Mouse (Mus musculus): Measurements from ENCODE around the gene Aldh5a1. TPM values are rescaled to one million over a fixed set of nuclear protein-coding genes. Genes with fewer than 3 reads are reported as not detected.
"Not testable (repeated sequence)": the region's sequence is repeated elsewhere in the genome, so short reads cannot be mapped to it uniquely, and the experiment has no call there.

Gene Aldh5a1
- 0.12 TPM in 1 of 2 replicates, not detected in the other for total RNA-seq (2017)

DNA sequence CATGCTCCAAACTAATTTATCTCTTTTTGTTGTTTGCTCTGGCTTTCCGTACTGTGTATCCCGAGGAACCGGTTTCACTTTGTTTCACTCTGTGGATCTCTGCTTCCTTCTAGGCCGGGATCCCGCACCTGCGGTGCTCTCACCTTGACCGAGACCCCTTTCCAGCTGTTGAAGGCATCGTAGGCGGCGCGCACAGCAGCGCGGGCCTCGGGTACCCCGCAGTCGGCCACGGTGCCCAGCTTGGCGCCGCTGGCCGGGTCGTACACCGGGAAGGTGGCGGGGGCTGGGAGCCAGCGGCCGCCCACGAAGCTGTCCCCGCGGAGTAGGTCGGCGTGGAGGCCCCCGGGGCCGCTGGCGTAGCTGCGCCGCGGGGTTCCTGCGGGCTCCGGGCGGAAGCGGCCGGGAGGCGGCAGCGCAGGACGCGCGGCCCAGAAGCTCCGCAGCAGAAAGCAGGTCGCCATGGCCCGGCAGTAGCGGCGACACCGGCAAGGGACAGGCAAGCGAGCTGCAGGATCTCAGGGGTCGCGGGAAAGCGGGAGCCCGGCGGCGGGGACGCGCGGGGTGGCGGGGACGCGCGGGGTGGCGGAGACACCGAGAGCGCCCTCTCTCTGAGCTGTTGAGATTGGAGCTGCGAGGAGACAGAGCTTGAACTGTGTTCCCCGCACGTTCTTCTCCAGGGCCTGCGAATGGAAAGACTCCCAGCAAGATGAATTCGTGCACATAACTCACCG, at the start of gene Aldh5a1:
Gene Aldh5a1, minus strand, starts transcription at position 554 of the 731 bp plus-strand sequence.
- 0 out of 2 replicates have a peak, but pooled peaks have one; percentile 21 for ATAC-seq (ENCODE audit: extremely low read depth, insufficient number of reproducible peaks, low FRiP score, poor library complexity, severe bottlenecking)

DNA sequence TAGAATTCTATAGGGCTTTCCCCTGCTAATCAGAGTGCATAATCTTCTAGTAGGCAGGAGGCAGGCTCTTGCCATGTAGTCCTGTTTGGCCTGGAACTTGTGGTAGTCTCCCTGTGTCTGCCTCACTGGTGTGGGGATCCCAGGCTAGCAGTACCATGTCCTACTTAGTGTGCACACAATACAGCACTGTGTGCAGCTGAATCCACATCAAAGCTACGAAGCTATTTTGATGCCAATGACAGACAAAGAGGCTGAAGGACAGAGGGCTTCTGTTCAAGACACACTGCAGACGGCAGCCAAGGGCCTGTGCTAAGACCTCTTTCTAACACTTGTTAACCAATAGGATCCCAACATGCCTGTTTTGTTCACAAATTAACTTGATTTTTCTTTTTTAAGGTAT, 48.0 kb upstream of the Aldh5a1 start:
- no peak for ATAC-seq (ENCODE audit: extremely low read depth, insufficient number of reproducible peaks, low FRiP score, poor library complexity, severe bottlenecking)

DNA sequence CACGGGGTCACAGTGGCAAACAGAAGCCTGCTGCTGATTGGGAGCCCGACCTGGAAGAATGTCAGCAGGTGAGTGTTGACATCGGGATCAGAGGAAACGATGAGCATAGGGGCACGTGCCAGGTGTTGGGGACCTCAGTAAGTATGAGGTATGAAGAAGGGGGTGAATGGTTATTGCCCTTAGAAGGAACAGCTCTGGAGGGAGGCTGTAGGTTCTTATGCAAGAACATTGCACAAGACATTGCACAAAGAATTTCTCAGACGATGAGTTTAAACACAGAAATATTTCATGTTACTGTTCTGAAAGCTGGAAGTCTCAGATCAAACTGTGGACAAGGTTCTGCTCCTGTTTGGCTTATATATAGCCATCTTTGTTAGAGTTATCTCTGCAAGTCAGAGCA, 43.6 kb upstream of the Aldh5a1 start:
- peak; percentile 27; the same call in 1 of the 2 replicates for ATAC-seq (ENCODE audit: extremely low read depth, insufficient number of reproducible peaks, low FRiP score, poor library complexity, severe bottlenecking)

DNA sequence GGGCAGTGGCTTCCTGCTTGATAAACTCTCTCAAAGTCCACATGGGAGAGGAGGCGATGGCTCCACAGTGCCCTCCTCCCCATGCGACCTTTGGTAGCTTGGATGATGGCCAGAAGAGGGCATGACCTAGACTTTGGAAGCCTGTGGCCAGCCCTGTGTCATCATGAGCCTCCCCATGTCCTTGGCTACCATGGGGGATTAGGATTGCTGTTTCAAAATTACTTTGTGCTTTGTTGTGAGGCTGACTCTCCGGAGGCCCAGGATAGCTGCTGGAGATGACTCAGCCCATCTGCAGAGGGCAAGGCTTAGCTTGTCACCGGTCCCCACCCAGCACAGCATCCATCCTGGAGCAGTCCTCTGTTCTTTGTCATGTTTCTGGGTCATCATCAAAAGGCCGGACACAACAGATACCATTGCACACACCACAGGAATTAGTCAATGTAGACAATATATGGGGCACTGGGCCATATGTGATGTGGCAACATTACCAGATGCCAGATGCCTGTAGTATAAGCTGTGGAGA, 40.4 kb upstream of the Aldh5a1 start:
- no peak for ATAC-seq (ENCODE audit: extremely low read depth, insufficient number of reproducible peaks, low FRiP score, poor library complexity, severe bottlenecking)

DNA sequence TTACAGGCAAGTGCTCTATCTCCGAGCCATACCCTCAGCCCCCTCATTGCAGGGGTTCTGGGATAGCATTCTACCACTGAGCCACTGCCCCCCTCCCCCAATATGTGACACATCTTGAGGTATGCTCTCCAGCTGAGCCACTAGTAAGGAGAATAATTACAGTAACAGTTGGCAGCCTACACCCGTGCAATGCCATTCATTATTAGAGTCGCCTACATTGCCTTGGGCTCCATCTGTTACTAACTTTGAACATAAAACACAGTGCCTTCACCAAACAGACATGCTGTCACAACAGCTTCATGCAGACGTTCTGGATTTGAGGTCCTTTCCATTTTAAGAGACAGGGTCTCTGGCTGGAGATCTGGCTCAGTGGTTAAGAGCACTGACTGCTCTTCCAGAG, 38.9 kb upstream of the Aldh5a1 start:
- no peak for ATAC-seq (ENCODE audit: extremely low read depth, insufficient number of reproducible peaks, low FRiP score, poor library complexity, severe bottlenecking)

DNA sequence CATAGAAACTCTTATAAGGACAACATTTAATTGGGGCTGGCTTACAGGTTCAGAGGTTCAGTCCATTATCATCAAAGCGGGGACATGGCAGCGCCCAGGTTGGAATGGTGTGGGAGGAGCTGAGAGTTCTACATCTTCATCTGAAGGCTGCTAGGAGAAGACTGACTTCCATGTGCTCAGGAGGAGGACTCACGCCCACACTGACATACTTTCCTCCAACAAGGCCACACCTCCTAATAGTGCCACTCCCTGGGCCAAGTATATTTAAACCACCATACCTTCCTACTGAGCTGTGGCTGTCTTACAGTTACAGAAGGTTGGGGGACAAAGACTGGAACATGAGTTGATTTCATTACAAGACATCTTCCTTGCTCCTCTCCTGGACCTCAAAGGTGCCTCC, 34.3 kb upstream of the Aldh5a1 start:
- not testable (repeated sequence) for ATAC-seq (ENCODE audit: extremely low read depth, insufficient number of reproducible peaks, low FRiP score, poor library complexity, severe bottlenecking)

DNA sequence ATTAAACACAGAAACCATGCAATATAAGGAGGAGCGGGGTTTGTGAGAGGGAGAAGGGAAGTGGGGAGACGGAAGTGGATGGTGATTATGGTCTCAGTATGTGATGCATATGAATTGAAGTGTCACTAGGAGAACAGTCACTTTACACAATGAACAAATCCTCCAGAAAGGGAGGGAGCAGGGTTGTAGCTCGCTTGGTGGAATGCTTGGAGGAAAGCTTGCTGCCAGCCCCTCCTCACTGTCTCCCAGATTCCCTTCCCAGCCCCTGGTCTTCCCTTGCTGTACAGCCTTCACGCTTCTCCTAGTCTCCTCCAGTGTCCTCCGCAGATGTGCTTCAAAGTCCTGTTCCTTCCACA, 28.4 kb upstream of the Aldh5a1 start:
- no peak for ATAC-seq (ENCODE audit: extremely low read depth, insufficient number of reproducible peaks, low FRiP score, poor library complexity, severe bottlenecking)

DNA sequence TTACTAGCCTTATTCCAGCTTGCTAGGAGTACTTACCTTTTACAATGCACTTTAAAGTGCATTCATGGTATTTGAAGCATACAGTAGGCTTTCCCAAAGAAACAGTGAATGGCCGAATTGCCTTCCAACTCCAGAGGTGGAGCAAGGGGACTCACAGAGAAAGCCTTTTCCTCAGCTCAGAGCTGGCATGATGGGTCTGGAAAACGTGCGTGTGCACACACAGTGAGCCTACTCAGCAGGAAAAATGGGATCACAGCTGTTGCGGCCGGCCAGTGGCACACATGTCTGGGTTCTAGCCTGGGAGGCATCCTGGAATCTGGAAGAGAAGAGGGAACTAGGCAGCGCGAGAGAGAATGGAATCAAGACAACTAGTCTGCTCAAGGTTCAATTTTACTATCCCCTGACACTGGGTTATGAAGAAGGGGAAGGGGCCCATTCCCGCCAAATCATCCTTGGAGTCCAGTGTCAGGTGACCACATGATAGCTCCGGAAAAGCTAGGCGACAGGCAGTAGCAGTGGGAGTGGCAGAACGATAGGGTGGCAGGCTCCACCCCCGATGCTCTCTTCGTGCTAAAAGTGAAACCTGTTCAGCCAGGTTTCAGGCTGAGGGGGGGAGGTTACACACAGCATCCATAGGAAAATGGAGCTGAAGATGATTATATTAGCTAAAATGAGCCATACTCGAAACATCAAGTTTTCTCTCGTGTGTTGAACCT, 27.8 kb upstream of the Aldh5a1 start:
- ATAC-seq (ENCODE audit: extremely low read depth, insufficient number of reproducible peaks, low FRiP score, poor library complexity, severe bottlenecking), result no peak

DNA sequence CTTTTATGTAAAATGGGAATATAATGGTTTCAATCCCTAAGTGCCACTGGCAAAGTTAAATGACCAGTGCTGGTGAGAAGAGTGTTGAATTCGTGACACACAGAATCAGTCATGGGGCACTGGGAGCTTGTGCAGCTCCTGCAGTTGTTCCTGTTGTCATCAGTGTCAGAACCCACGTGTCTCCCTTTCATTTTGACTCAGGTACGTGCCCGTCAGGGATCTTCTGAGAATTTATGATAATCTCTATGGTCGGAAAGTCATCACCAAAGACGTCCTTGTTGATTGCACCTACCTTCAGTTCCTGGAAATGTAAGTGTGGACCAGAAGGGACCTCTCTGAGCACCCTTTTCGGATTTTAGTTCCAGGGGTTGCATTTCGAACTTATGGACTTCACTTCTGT, 24.7 kb upstream of the Aldh5a1 start:
- no peak for ATAC-seq (ENCODE audit: extremely low read depth, insufficient number of reproducible peaks, low FRiP score, poor library complexity, severe bottlenecking)

DNA sequence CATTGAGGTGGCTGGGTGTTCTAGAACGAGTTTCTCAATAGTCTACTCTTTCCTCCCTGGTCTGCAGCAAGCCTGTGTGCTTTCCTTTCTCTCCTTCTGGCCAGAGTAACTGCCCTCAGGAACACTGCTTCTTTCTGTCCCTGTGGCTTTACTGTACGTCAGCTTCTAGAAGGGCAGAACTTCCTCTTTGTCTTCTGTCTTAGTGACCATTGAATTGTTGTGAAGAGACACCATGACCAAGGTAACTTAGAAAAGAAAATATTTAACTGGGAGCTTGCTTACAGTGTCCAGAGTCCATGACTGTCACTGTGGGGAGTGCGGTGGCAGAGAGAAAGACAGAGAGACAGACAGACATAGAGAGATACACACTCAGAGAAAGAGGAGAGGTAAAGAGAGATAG, 22.6 kb upstream of the Aldh5a1 start:
- no peak for ATAC-seq (ENCODE audit: extremely low read depth, insufficient number of reproducible peaks, low FRiP score, poor library complexity, severe bottlenecking)

DNA sequence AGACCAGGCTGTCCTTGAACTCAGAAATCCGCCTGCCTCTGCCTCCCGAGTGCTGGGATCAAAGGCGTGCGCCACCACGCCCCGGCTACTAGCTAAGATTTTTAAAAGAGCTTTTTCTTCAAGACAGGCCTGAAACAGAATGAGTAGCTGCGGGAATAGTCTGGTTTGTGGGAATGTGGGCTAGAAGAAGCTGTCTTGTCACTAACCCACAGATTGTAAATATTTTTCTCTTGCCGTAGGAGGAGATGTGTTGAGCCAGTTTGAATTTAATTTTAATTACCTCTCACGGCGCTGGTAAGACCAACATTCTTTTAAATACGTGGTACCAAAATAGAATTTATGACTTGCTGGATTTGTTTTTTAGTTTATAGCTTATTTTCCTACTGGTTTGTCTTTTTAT, 21.2 kb upstream of the Aldh5a1 start:
- no peak for ATAC-seq (ENCODE audit: extremely low read depth, insufficient number of reproducible peaks, low FRiP score, poor library complexity, severe bottlenecking)

DNA sequence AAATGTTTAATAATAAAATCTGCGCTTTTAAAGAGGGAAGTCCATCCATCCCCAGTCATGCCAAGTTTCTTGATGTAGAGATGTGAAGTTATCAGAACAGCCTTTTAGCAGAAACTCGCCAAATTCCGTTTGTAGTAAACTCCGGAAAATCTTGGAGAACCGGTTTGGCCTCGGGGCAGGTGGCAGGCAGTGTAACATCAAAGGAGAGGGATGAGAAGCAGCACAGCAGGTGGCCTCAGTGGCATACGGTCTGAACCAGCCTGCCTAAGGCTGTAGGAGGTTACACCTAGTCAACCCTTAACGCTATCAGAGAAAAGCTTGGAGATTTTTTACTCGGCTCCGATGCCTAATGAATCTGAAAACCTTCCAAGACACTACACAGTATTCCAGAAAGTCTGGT, 18.0 kb upstream of the Aldh5a1 start:
- no peak for ATAC-seq (ENCODE audit: extremely low read depth, insufficient number of reproducible peaks, low FRiP score, poor library complexity, severe bottlenecking)

DNA sequence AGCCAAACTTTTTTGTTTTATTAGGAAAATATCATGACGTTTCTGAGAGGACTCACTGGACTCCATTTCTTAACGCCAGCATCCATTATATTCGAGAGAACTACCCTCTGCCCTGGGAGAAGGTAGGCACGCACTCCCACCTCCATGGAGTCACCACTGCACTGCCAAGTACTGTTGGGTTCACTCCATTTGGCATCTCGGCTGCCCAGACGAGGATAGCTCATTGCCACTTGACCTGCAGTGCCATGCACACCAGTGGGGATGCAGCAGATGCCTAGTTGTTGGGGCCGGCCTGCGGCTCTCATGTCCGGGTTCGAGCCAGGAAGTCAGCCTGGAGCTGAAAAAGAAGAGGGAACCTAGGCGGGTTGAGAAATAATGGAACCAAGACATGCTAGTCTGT, 17.6 kb upstream of the Aldh5a1 start:
- ATAC-seq (ENCODE audit: extremely low read depth, insufficient number of reproducible peaks, low FRiP score, poor library complexity, severe bottlenecking), result no peak

DNA sequence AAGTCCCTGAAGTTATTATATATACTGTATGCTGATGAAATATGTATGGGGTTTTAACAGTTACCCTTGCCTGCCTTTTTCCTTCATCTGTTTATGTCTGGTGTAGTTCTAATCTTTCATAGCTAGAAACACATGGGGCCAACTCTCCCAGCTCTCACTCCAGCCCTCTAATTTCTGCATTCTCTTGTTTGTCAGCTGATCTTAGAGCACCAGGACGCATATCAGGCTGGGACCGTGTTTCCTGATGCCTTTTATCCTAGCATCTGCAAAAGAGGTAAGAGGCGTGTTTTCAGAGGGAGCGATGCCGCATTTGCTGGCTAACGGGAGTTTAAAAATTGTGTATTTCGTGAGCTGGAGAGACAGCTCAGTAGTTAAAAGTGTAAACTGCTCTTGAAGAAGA, 15.2 kb upstream of the Aldh5a1 start:
- ATAC-seq (ENCODE audit: extremely low read depth, insufficient number of reproducible peaks, low FRiP score, poor library complexity, severe bottlenecking), result no peak

DNA sequence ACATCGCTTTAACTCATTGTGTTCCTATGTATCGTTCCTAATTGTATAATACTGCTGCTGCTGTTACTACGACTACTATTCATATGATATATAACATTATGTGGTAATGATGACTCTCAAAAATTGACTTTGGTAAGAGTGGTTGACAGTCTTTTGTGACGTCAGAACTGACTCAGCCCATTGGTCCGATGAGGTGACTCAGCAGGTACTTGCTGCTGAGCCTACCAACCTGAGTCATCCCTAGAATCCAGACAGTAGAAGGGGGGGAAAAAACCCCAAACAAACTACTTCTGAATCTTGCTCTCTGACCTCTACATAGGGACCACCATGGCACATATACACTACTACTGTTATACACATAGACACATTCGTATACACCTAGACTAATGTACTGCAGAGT, 11.4 kb upstream of the Aldh5a1 start:
- no peak for ATAC-seq (ENCODE audit: extremely low read depth, insufficient number of reproducible peaks, low FRiP score, poor library complexity, severe bottlenecking)

DNA sequence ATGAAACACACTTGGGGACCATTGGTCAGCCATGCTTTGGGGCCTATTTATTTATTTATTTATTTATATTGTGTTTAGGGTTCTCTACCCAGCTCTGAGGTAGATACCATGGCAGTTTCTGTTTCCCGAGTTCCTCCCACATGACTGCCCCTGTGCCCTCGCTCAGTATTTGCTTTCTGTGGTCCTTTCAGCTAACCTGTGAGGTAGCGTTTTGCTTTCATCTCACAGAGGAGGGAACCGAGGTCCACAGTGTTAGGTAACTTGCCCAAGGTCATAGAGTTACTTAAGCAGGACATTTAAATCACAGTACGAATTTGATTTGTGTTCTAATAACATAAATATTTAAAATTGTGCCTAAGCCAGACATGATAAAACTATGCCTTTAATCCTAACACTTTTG, 9.7 kb upstream of the Aldh5a1 start:
- ATAC-seq (ENCODE audit: extremely low read depth, insufficient number of reproducible peaks, low FRiP score, poor library complexity, severe bottlenecking), result no peak

DNA sequence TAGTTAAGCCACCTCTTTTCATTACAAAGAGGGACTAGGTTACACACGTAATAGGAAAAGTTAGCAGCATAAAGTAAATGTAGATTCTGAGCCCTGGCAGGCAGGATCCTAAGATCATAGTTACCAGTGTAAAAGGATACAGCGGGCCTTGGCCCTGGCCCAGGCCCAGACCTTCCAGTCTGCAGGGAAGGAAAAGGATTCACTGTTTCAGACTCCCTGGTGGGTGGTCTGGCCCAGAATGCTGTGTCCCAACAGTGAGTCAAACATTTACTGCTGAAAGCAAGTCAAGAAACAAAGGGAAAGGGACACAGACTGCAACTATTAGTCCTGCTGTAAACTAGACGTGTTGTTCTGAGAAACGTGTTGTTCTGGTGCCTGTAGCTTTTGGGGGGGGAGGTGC, 8.1 kb upstream of the Aldh5a1 start:
- ATAC-seq (ENCODE audit: extremely low read depth, insufficient number of reproducible peaks, low FRiP score, poor library complexity, severe bottlenecking), result no peak

DNA sequence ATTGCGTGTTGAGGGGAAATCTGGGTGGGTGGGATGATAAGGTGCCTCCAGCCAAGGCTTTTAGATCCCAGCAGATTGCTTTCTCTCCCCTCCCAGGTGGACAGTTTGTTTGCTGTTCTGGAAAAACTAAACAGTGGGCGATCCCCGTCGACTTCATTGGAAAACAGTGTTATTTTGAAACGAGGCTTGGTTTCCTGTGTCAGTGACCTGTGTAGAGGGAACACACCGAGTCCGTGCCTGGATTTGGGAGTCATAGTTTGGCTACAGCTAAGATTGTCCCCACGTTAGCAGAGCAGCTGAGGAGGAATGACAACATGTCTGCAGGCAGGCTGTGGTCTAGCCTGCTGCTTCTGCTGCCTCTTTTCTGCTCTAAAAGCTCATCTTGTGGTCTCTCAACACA, 5.8 kb upstream of the Aldh5a1 start:
- no peak for ATAC-seq (ENCODE audit: extremely low read depth, insufficient number of reproducible peaks, low FRiP score, poor library complexity, severe bottlenecking)

DNA sequence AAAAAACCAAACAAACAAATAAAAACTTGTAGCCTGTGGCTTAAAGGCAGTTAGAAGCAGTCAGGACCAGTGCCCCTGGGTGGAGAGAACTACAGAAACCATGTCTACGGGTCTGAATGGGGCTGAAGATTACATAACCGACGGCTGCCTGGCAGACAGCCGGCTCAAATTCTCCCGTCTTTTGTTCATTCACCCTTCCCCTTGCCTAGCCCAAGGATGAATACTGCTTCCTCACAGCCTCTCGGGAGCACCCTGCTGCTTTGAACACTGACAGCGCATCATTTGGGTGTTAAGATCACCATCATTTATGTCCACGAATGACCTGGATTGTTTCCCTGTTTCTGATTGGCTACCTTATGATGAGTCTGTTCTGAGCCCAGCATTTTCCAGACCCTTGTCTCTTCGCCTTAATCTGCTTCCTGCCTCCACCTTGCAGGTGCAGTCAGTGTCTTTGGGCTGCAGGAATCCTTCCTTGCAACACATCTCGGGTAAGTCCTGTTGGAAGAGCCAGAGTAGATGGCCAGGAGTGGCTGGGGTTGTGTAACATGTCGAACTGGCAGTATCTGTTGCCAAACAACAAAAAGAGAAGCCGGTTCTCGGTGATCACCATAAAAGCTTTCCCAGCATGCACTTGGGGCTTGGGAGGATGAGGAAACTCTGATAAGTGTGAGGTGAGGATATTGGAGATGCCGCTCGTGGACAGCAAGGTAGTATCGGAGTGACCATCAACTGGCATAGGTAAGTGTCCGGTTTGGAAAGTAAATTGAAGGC, 5.2 kb upstream of the Aldh5a1 start, which contains the start of gene Gpld1:
Gene Gpld1, plus strand, starts transcription at position 641 of the 771 bp plus-strand sequence.
- no peak for ATAC-seq (ENCODE audit: extremely low read depth, insufficient number of reproducible peaks, low FRiP score, poor library complexity, severe bottlenecking)

DNA sequence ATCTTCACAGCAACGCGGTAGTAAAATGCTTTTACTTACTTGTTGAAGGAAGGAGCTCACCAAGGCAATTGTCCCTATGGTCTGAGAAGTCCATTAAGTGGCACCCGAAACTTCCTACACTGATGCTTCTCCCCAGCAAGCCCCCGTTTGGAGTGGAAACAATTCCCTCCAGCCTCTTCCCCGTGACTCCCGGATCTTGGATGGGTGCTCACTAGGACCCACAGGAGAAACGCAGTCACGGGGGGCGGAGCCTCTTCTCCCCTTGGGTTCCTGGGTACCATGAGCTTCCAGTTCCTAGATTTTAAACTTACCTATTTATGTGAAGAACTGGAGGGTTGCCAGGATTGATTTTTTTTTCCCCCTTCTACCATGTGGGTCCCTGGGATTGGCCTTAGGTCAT, 2.0 kb upstream of the Aldh5a1 start:
- ATAC-seq (ENCODE audit: extremely low read depth, insufficient number of reproducible peaks, low FRiP score, poor library complexity, severe bottlenecking), result no peak
